Mouse (Mus musculus): Measurements from ENCODE around the gene Zfp131.

DNA sequence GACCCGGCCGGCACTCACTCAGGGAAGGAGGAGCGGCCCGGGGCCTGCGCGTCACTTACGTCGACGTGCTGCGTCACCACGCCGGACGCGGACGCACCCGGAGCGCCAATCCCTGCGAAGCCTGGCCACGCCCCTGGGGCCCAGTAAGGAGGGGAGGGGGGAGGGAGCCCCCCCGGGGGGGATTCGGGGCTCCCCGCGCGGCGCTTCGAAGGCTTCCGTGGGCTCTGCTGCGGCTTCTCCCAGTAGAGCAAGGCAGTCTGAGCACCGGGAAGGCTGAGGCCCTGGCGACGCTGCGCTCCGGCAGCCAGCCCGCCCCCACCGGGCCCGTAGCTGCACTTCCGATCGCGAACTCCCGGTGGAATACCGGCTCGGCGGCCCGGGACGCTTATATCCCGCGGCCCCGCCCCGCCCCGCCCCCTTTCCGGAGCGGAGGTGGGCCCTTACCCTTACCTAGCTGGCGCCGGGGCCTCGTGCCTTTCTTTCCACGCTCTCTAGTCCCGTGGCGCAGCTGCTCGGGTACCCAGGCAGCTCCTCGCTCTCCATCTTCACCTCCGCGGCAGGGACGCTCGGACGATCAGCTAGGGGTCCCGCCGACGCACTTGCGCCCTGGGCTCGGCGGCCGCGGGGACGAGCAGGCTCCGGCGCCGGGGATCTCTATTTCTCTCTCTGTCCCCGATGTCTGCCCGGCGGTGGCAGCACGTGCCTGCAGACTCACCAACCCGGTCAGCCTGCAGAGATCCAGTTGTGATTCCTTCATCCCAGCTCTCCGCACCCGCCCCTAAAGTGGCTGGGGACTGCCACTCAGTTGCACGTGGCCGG, at the start of gene Zfp131:
- TF ChIP-seq CTCF (IDR thresholded peaks at IDR 0.05; ENCODE audit: low read depth, low read length) = no peak
- 0 out of 2 replicates have a peak, but pooled peaks have one; percentile 14 for TF ChIP-seq EP300 (IDR thresholded peaks at IDR 0.05; ENCODE audit: insufficient read depth, low read depth, low read length)
- no peak for TF ChIP-seq POLR2A (IDR thresholded peaks at IDR 0.05; ENCODE audit: insufficient read depth, low read length)

Data from ES-Bruce4 (cell line).